Mouse (Mus musculus): ENCODE measurements around the gene 4930519P11Rik.

GRCm38 (mm10) chr2:154617061-154617460 lies 3.8 kb upstream of the 4930519P11Rik start:
- TF ChIP-seq CTCF (conservative IDR thresholded peaks at IDR 0.05; ENCODE audit: low read length) (no peak), NANOG (IDR thresholded peaks at IDR 0.05; ENCODE audit: borderline replicate concordance, low read length) (no peak)

Data from E14TG2a.4 (cell line).